Mouse (Mus musculus): Measurements from ENCODE around the gene Eefsec.

- TF ChIP-seq POLR2A (IDR thresholded peaks at IDR 0.05; ENCODE audit: low read depth, low read length) (no peak), CTCF (IDR thresholded peaks at IDR 0.05; ENCODE audit: extremely low read depth, insufficient read length, insufficient replicate concordance, low read depth, low read length) (no peak)
Observed at GRCm38 (mm10) chr6:88274623-88275022, 171.7 kb downstream of the Eefsec start.

All from small intestine, adult 2 months (tissue).